Mouse (Mus musculus) gastrocnemius, adult 8-10 months (tissue): ENCODE measurements around the gene Cyp39a1. TPM values are rescaled to one million over a fixed set of nuclear protein-coding genes. Genes with fewer than 3 reads are reported as not detected.

ENCODE experiments used
- DNase-seq, 2 experiments: peaks; one replicate each; pipeline ENCODE4 v3.0.0; 2022; ENCODE audit warnings: low spot score in 2 of 2
- total RNA-seq, 4 experiments: library from RNA; stranded (reverse); gene quantifications; 2 replicates each; pipeline ENCODE4 v1.2.4; 2022

The Cyp39a1 gene
- total RNA-seq, 4 experiments from 2014 or later = 2.7 to 3.5 (median 2.8) TPM

DNA sequence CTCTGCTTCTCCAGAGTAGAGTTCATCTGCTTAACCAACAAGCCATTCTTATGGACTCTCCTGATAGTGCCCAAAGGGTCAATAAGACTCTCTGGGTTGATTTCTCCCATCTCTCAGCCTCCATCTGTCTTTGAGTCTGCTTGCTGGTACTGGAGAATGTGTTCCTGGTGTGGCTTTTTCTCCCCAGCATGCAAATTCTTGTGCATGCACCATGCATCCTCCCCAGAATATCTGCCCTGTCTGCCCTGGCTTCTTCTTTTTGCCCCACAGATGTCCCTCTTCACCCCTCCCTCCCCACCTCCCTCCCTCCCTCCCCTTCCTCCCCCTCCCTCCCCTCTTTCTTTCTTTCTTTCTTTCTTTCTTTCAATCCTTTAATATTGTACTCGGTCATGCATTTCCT is 10.1 kb downstream of the Cyp39a1 start:
- DNase-seq = no peak

- no peak for DNase-seq
Measured at GRCm38 (mm10) chr17:43684086-43684485, 16.9 kb downstream of the Cyp39a1 start.

- no peak for DNase-seq
Measured at GRCm38 (mm10) chr17:43684638-43685037, 17.4 kb downstream of the Cyp39a1 start.

DNA sequence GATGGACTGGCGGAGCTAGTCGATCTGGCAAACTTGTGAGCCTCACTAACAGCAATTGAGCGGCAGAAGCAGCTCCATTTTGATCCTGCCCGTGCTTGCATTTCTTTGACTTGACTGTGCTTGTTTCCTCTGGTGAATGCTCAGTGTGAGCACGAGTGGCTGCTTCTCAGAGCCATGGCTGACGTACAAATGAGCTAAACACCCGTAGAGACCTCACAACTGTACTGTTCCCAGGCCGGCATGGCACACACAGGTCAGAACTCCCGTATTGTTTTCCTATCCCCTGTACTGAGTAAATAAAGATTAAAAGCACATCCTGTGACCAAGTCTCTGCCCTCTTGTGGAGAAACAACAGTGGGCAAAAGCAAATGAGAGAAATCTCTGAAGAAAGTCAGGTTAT is 22.4 kb downstream of the Cyp39a1 start:
- DNase-seq = no peak

DNA sequence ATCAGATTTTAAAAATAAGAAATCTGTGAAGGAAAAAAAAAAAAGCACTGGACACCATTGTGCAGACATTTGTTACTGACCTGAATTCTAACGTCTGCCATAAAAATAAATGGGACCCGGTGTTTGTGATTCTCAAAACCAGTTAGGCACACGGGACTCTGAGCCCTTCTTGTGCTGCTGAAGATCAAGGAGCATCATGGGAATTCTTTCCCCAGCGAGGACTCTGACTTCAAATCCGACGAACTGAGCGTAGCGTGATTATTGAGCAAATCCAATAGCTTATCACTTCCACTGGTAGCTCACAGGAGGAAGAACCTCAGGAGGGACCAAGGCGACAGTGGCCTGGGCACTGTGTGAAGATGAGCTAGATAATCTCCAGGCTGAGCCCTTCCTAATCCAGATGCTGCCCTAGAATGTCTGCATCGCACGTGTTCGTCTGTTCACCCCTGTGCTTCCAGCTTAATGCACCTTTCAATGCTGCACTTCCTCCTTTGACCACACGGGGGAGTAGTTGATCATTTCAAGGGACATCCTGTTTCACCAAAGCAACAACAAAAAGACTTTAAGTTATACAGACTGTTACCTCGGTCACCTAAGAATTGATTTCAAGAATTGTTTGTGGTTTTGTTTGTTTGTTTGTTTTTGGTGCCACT is 31.9 kb downstream of the Cyp39a1 start:
- DNase-seq = peak; percentile 36 to 49

- peak; percentile 21 to 36 for DNase-seq
Measured at GRCm38 (mm10) chr17:43701060-43701459, 33.8 kb downstream of the Cyp39a1 start.

DNA sequence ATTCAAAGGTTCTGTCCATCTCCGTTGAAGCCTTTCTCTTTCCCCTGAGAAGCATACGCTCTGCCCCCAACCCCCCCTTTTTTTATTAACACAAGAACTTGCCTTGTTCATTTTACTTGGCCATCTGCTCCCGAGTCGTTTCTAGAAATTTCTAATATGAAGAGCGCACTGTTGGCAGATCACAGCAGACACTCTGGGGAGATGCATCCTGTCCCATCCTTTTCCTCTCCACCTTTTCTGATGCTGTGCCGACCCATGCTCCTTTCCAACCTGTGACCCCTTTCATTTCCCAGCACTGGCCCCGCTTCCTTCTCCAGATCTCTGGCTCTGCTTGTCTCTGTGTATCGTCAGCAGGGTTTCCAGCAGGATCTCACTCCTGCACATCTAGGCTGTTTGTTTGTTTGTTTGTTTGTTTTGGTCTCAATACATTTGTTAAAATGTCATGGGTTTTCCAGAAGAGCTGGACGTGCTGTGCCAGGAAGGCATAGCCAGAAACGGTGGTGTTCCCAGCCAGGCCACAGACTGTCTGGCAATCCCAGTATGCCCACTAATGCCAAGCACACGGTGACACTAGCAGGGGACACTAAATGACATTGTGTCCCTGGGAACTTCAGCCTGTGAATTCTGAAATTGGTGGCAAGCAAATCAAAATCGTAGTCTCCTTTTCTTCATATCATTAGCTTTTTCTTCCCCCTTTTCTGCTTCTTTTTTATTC is 37.1 kb downstream of the Cyp39a1 start:
- DNase-seq = no peak

DNA sequence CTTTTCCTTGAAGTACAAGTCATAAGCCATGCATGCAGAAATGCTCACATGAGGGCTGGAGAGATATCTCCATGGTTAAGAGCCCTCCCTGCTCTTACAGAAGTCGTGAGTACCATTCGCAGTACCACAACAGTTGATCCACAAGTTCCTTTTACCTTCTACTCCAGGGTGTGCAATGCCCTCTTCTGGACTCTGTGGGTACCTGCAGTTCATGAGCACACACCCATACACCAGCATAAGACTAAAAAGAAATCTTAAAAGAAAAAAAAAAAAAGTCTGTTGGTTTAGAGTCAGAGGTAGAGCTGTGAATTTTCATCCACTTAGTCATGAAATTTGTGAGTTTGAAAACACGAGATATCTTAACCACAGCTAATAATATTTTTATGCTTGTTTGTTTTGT is 39.5 kb downstream of the Cyp39a1 start:
- no peak for DNase-seq

DNA sequence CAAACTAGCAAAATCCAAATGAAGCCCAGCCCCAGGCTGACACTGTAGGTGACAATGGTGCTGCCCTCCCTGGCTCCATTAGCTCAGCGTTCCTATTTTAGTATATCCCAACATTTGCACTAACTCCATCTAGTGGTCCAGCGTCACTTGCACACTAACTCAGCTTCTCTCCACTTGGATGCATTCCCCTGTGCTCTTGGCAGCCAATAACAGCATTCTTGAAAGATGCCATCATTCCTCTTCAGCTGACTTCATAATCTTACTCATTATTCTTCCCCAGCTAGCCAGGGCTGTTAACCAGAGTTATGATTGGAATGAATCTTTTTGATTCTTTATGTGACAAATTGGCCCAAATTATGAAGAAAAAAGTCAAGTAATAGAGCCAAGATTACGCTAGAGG is 40.0 kb downstream of the Cyp39a1 start:
- DNase-seq = peak; percentile 27 to 41

GRCm38 (mm10) chr17:43711557-43712352 is 44.5 kb downstream of the Cyp39a1 start:
- no peak for DNase-seq

- DNase-seq = no peak
Measured at GRCm38 (mm10) chr17:43714191-43714590, 47.0 kb downstream of the Cyp39a1 start.

GRCm38 (mm10) chr17:43716601-43717000 is 49.4 kb downstream of the Cyp39a1 start:
- DNase-seq = no peak

DNA sequence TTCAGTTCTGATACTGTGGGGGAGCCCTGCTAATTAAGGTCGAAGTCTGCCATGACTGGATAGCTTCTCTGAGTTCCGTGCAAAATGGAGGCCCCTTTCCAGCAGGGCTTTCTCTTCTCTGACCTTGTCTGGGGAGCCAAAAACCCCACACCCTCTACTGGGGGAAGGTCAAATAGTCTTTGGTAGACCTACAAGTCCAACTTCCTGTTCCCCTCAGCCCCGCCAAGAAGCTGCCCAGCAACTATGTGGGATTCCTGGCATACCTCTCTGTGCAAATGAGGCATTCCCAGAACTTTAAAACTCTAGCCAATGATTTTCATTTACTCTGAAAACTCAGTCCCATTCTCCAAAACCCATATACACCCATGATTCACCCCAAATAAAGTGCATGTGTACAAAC is 52.2 kb downstream of the Cyp39a1 start:
- DNase-seq = no peak

GRCm38 (mm10) chr17:43724480-43724879 is 57.3 kb downstream of the Cyp39a1 start:
- no peak for DNase-seq

DNA sequence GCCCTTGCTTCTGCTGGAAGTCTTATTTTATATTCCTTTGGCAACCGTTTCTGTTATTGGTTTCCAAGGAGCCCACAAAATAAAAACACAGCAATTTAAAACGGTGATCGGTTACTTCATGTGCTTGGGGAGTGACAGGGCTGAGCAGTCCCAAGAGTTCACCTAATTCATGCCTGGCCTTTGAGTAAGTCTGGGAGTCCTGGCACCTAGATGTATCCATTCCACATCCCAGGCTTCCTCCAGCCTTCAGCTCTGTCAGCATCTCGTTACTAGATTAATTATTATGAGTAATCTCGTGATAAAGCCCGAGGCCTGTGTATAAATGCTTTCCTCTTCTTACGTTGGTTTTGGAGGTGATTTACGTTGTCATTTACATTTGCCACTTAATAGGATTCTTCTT is 64.1 kb downstream of the Cyp39a1 start:
- no peak for DNase-seq

DNA sequence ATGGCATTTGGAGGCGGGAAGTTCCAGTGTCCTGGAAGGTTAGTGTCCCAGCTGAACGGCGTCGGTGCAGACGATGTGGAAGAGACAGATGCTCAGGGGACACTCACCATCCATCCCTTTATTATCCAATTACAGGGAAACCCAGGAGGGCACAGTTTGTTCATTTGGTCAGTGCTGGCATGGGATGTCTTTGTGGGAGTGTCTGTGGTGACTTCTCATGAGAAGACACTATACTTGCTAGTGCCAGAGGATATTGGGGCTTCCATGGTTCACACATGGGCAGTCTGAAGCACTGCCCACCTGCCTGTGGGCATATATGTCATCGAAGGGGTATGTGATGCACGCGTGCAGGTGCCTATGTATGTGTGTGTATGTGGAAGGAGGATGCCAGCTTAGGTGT is 64.8 kb downstream of the Cyp39a1 start:
- DNase-seq = no peak

- no peak for DNase-seq
Measured at GRCm38 (mm10) chr17:43734252-43734651, 67.0 kb downstream of the Cyp39a1 start.

- no peak for DNase-seq
Measured at GRCm38 (mm10) chr17:43743933-43744332, 76.7 kb downstream of the Cyp39a1 start.

- no peak for DNase-seq
Measured at GRCm38 (mm10) chr17:43744425-43744824, 77.2 kb downstream of the Cyp39a1 start.

DNA sequence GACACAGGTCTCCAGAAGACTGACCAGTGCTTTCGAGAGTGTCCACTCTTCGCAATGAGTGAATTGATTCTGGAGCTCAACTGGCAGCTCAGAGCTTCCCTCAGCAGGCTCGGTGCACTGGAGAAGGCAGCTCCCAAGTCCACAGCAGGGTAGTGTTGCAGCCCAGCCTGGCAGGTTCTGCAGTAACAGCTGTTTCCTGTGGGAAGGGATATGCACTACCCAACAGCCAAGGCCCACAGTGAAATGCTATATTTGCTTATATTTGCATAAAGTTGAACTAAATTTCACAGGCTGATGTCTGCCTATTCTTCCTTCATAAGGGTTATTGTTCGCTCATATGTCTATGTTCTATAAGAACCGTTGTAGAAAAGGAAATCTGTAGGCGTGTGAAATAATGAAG is 83.9 kb downstream of the Cyp39a1 start:
- no peak for DNase-seq

- no peak for DNase-seq
Measured at GRCm38 (mm10) chr17:43752811-43753210, 85.6 kb downstream of the Cyp39a1 start.

GRCm38 (mm10) chr17:43754687-43755086 is 87.5 kb downstream of the Cyp39a1 start:
- no peak for DNase-seq
